Mouse (Mus musculus): Measurements from ENCODE around the gene Ralgps1.
A peak's percentile ranks its signal among the peaks of the same experiment; 100 is the strongest.

Ralgps1 gene

GRCm38 (mm10) chr2:33246841-33247240 lies 124.4 kb downstream of the Ralgps1 start:
- DNase-seq (ENCODE audit: extremely low spot score, low spot score): no peak

- DNase-seq (ENCODE audit: extremely low spot score, low spot score): no peak
These were observed 125.9 kb downstream of the Ralgps1 start for GRCm38 (mm10) chr2:33245350-33245749.

DNA sequence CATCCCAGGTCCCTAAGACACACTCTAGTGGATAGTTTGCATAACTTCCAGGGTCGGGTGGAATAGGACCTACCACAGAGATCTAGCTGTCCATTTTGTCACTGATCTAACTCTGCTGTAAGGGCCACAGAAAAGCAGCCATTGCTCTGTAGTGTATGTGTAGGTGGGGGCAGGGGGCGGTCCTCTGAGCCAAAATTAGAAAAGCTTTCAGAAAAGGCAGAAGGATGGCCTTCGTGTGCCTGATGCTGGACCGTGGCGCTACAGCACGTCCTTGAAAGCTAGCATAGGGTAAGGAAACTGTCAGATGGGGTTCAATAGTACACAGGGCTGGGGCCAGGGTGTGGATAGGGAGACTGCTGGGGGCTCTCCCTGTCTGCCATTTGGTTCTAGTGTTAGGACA lies 126.4 kb downstream of the Ralgps1 start:
- DNase-seq (ENCODE audit: extremely low spot score, low spot score): no peak

DNA sequence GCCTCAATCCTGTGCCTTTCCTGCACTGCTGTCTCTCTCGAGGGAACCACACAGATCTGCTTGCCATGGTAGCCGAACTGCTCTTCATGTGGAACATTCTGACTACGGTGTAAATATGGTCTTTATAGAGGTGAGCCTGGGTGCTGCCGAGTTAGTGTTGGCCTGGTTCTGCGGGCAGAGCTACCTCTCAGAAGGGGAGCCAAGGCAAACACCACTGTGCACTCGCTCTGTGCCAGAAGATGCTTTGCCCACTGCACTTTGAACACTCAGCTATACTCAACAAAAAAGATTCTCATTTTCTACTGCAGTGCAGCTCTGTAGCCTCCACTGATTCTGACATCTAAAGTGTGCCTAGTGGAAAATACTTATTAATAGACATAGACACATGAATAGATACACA lies 133.7 kb downstream of the Ralgps1 start:
- DNase-seq (ENCODE audit: extremely low spot score, low spot score): no peak

GRCm38 (mm10) chr2:33234848-33235247 lies 136.4 kb downstream of the Ralgps1 start:
- no peak for DNase-seq (ENCODE audit: extremely low spot score, low spot score)

DNA sequence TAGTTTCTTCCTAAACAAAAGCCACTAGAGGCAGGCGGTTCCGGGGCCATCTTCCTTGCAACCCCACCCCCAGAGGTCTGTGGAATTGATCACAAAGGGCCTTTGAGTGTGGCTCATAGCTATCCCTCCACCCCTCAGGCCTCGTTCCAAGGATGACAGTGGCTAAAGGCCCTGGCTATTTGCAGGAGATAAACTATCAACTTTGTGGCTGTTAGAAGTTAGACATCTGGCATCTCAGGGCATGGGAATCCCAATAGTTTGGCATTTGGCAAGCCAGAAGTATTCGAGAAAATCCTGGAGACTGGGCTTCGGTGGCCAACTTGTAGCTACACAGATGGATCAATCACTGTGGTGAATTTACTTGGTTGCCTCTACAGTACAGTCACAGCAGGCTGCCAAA lies 137.4 kb downstream of the Ralgps1 start:
- no peak for DNase-seq (ENCODE audit: extremely low spot score, low spot score)

GRCm38 (mm10) chr2:33232782-33233570 lies 138.3 kb downstream of the Ralgps1 start:
- no peak for DNase-seq (ENCODE audit: extremely low spot score, low spot score)

DNA sequence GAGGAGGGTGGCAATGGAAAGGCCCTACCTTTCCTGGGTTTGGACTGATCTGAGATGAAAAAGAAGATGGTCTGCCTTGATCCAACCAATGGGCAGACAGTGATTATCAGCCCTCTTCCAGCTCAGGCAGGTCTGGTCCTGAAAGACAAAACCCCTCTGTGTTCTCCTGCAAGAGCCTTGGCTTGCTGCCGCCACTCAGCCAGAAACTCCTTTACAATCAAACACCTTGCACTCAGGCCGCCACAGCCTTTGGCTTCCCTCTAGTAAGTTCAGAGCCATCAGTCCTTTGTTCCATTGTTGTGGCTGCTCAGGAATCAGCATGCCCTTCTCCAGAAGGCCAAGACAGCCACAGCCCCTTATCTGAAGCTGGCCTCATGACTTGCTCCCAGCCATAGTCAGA lies 139.5 kb downstream of the Ralgps1 start:
- DNase-seq (ENCODE audit: extremely low spot score, low spot score): no peak

GRCm38 (mm10) chr2:33230701-33231100 lies 140.6 kb downstream of the Ralgps1 start:
- DNase-seq (ENCODE audit: extremely low spot score, low spot score): no peak

DNA sequence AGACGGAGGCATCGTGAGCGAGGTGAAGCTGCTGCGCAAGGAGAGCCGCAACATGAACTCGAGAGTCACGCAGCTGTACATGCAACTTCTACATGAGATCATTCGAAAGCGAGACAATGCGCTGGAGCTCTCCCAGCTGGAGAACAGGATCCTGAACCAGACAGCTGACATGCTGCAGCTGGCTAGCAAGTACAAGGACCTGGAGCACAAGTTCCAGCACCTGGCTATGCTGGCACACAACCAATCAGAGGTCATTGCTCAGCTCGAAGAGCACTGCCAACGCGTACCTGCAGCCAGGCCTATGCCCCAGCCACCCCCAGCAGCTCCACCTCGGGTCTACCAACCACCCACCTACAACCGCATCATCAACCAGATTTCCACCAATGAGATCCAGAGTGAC lies 142.7 kb downstream of the Ralgps1 start:
- DNase-seq (ENCODE audit: extremely low spot score, low spot score): no peak

- no peak for DNase-seq (ENCODE audit: extremely low spot score, low spot score)
These were observed 143.2 kb downstream of the Ralgps1 start for GRCm38 (mm10) chr2:33228077-33228476.

DNA sequence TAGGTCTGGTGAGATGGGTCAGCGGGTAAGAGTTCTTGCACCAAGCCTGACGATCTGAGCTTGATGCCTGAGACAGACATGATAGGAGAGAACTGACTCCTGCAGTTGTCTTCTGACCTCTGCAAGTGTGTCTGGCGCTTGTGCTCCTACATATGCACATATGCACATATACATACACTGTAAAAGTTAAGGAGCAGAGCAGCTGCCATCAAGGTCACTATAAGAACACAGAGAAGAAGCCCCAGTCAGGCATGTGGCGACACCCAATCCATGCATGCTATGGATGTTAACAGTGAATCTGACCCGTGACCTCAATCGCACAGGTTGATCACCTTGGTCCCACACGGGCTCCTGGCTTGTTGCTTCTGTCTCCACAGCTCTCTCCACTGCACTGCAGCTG lies 145.4 kb downstream of the Ralgps1 start:
- DNase-seq (ENCODE audit: extremely low spot score, low spot score): no peak

DNA sequence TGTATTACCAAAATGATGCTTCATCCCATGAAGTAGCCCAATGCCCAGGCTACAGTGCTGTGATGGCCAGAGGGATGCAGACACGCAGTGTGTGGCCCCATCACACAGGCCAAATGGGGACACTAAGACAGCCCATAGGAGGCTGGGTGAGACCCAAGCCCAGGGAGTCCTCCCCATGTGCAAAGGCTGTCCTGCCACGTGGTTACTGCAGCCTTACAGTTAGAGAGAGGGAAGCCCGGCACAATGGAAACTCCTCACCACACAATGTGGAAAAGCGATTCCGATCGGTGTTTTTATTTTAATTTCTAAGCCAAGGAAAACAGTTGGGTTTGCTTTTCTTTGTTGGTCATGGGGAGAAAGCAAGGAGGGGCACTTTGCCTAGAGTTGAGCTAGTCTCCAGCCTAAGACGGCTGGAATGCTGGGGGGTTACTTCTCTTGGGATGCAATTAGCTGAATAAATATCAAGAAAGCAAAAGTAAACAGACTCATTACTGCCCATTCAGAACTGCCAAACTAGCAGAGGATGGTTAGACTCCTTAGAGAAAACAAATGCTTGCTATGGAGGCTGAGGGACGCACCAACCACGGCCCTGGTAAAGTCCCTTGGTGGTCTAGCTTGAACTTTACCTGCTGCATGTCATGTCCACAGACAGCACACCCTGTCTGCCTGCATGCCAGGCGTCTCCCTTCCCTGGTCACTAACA lies 147.5 kb downstream of the Ralgps1 start:
- no peak for DNase-seq (ENCODE audit: extremely low spot score, low spot score)

DNA sequence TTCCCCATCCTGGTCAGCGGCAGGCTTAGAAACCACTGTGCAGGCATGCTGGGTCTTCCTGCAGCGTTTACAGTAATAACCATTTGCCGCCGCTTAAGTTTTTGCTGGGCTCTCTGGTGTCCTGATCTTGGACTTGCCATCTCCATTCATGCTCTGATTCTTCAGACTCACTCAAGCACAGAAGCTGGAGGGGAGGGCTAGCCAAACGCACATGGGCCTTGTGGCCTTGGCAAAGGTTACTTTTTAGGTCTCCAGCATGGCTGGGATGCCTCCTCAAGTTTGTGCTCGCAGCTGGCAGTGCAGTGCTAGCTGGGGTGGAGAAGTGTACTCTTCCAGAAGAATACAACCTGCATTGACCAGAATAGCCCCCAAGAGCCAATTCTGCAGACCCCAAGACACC lies 148.8 kb downstream of the Ralgps1 start:
- no peak for DNase-seq (ENCODE audit: extremely low spot score, low spot score)

DNA sequence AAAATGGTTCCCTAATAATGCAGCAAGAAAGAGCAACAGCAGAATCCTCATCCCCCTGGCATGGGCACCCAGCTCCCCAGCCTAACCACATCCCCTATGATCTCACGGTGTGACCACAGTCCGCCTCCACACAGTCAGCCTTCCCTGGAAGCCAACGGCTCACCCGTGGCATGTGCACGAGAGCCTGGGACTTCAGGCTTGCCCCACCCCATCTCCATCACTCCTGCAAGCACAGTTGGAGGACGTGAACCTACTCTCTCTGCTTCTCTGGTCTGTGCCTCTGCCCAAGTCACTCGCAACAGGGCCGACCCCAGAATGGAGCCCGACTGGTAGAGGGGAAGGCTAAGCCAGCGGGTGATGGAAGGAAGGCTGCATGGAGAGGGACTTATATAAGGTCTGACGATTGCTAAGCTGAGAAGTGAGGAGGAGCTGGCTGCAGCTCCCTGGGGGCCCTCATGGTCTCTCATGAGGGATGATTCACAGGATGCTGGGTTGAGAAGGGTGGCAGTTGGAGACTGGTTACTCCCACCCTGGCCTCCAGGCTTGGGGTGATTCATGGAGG lies 149.9 kb downstream of the Ralgps1 start:
- DNase-seq (ENCODE audit: extremely low spot score, low spot score): no peak

DNA sequence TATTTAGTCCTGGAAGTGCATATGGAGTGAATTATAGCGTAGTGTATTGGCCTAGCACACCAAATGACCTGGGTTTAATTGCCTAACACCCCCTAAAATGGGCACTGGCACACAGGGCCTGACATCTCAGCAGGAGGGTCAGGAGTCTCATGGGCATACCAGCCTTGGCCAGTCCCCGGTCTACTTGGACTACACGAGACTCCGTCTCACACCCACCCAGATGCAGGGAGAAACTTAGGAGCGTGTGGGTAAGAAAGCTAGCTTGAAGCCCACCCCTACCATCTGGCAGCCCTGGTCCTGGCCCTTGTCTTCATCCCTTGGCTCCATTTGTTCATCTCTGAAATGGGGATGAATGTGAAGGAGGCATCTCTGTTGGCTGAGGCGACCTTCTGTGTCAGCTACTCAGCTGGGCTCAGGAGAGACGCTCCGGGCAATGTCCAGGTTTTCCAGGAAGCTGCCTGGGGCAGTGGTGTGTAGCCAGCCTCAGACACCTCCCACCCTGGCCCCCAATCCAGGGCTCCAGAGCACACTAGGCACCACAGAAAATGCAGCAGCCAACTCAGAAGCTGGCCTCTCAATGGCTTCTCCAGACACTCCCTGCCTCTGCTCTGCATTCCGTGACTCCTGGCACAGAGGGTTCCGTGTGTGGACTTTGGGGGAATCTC lies 150.5 kb downstream of the Ralgps1 start:
- DNase-seq (ENCODE audit: extremely low spot score, low spot score): no peak

- DNase-seq (ENCODE audit: extremely low spot score, low spot score): no peak
These were observed 151.0 kb downstream of the Ralgps1 start for GRCm38 (mm10) chr2:33220246-33220645.

- DNase-seq (ENCODE audit: extremely low spot score, low spot score): no peak
These were observed 151.6 kb downstream of the Ralgps1 start for GRCm38 (mm10) chr2:33219637-33220036.

DNA sequence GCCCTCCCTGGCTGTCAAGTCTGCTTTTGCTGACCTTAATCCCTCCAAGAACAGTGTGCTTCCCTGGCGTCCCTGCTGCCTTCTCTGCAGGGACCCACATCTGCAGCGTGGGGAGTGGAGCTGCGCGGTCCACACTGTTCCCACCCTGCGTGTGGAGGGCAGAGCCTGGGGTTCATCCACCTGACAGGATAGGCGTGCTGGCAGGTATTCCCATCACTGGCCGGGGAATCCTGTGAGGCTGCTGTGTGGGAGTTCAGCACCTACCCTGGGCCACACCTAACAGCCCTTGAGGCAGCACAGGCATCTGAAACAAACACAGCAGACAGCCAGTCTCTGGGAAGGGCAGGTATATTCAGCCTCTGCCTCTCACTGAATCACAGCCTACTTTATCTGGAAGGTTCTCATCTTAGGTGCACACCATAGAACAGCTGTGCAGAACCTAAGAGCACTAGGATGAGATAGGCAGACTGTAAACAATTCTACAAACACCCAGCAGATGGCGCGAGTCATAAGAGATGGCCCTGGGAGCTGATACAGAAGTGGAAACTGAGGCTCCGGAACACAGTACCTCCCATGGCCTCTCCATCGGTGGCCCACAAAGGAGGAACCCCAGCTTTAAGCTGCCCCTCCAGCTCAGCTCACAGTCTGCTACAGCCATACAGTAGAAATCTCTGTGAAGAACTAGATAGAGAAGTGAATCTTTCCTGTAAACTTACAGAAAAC lies 152.2 kb downstream of the Ralgps1 start:
- DNase-seq (ENCODE audit: extremely low spot score, low spot score): peak; percentile 32

GRCm38 (mm10) chr2:33217425-33217794 lies 153.9 kb downstream of the Ralgps1 start:
- DNase-seq (ENCODE audit: extremely low spot score, low spot score): no peak

GRCm38 (mm10) chr2:33216645-33217424 lies 154.5 kb downstream of the Ralgps1 start:
- DNase-seq (ENCODE audit: extremely low spot score, low spot score): no peak

All from neural tube, embryonic 10.5 days (tissue).